Mouse (Mus musculus) left cerebral cortex, adult 8-10 months (tissue): Measurements from ENCODE around the gene Ikzf1. TPM values are rescaled to one million over a fixed set of nuclear protein-coding genes. Genes with fewer than 3 reads are reported as not detected.

Experiments used
- DNase-seq, 2 experiments: peaks; one replicate each; pipeline ENCODE4 v3.0.0; 2022; ENCODE audit warnings: low spot score in 2 of 2
- total RNA-seq, 4 experiments: library from RNA; stranded (reverse); gene quantifications; 2 replicates each; pipeline ENCODE4 v1.2.4; 2022

The Ikzf1 gene
- total RNA-seq, 4 experiments from 2014 or later: 2.8 to 7.6 (median 6.1) TPM

DNA sequence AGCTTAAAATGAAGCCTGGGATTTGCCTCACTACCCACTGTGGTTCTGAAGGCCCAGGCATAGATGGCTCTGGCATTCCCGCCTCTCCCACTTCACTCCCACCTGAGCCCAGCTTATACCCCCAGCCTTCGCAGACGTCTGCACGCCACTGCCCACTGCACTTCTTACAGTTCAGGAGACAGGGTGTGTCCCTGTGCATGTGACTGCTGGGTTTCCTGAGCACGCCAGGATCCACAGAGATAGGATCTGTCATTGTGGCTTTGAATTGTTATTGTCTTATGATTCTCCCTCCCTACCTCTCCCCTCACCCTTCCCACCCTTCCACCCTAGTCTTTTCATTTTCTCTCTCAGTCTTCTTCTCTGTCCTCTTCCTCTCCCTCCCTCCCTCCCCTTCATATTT is 34.9 kb downstream of the Ikzf1 start:
- DNase-seq: no peak

- DNase-seq: no peak
Measured at GRCm38 (mm10) chr11:11725252-11725875, 40.6 kb downstream of the Ikzf1 start.

DNA sequence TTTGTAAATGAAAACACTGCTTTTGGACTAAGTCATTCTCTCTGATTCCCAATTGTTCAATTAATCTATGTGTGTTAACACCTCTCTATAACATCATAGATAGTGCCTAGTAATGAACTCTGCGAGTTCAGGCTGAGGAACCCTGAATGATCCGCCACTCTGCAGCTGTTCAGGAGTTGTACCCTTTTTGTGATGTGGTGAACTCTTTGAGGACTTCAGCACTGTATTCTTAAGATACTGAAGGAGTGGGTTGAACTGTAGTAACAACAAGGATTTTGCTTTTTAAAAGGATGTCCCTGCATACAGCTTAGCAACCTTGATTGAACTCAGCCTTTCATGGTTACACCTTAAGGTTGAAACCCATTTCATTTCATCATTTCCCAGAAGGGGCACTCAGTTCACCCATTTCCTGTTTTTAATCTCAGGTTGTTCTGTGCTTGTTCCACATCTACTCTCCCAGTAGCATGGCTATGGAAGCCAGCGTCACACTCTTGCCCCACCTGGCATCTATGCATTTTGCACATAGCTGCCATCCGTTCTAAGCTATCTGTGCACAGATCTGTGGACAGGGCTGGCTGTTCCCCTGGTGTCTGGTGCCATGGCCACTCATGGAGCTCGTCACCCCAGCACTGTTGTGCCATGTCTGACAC is 41.2 kb downstream of the Ikzf1 start:
- no peak for DNase-seq

GRCm38 (mm10) chr11:11726807-11727276 is 42.0 kb downstream of the Ikzf1 start:
- no peak for DNase-seq

DNA sequence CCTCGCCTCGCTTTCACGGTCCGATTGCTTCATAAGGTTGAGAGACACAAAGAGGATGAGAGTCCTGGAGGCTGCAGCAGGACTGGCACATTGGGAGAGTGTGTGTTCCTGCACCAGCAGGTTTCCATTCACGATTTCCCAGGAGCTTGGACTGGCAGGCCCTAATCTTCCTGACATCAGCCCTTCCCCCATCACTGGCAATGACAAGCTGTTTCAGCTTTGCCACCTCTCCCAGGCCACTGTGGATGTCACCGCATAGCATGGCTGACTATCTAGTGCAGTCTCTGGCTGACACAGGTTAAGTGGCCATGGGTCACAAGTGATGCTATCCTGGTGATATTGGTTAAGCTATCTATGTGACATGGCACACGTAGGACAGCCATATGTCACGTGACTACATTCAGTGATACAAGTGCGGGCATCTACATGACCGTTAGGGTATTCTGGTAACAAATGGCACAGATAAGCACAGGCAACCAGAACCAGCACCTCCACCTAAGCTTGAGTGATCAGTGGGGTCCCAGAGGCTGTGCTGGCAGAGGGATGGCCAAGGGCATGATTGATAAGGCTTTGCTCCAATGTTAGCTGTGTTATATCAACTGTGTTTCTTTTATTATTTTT is 43.2 kb downstream of the Ikzf1 start:
- no peak for DNase-seq

GRCm38 (mm10) chr11:11729216-11729615 is 44.4 kb downstream of the Ikzf1 start:
- DNase-seq: no peak

GRCm38 (mm10) chr11:11730062-11730461 is 45.3 kb downstream of the Ikzf1 start:
- DNase-seq: no peak

GRCm38 (mm10) chr11:11731727-11732126 is 46.9 kb downstream of the Ikzf1 start:
- no peak for DNase-seq

- DNase-seq: no peak
Measured at GRCm38 (mm10) chr11:11732972-11733770, 48.4 kb downstream of the Ikzf1 start.

GRCm38 (mm10) chr11:11735155-11735554 is 50.4 kb downstream of the Ikzf1 start:
- no peak for DNase-seq

DNA sequence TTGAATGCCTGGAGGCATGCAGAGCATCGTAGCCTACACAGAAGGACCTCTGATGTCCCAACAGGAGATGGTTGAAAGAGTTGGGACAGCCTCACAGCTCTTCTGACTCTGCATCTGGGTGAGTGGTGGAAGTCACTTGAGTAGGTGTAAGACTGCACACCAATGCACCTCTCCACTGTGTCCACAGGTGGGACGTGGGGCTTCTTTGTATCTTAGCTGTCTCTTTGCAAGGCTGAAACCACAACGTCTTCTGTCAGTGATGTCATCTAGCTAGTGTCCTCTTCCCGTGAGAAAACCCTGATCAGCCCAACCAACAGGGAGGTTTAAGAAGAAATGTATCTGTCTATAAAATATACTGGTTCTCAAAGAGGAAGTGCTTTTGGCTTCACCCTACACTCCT is 52.1 kb downstream of the Ikzf1 start:
- no peak for DNase-seq

DNA sequence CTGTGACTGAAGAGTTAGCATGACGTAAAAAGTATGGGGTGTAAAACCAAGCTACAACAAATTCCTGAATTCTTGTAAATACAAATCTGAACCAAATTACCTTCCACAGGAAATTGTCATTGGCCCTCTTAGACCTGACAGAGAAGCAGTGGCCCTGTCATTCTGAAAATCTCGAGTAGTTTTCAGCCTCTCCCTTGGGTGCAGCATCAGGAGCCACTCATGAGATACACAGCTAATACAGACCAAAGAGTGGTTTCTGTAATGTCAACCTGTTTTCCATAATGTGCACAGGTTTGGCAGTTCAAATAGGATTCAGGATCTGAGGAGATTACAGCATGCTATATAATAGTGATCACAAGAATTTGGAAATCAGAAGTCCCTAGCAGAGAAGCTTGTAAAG is 52.8 kb downstream of the Ikzf1 start:
- DNase-seq: no peak

DNA sequence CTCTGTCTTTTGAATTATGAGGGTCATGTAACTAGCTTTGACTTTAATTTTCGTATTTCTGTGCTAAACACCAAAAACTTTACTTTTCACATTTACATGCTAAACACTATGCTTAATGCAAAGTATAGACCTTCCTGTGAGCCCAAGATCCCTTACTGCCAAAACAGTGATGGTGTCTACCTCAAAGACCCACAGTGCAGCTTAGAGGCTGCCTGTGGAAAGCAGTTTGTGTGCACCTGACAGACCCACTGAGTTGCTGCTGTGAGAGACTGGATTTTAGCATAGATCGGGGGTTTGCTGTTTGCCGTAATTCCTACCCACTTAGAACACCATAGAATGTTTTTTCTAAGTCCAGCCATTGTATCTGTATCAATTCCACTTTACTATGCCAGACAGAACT is 54.3 kb downstream of the Ikzf1 start:
- DNase-seq: no peak

- DNase-seq: no peak
Measured at GRCm38 (mm10) chr11:11740603-11741002, 55.8 kb downstream of the Ikzf1 start.

GRCm38 (mm10) chr11:11741574-11741973 is 56.8 kb downstream of the Ikzf1 start:
- DNase-seq: no peak

GRCm38 (mm10) chr11:11742626-11743025 is 57.8 kb downstream of the Ikzf1 start:
- DNase-seq: no peak

DNA sequence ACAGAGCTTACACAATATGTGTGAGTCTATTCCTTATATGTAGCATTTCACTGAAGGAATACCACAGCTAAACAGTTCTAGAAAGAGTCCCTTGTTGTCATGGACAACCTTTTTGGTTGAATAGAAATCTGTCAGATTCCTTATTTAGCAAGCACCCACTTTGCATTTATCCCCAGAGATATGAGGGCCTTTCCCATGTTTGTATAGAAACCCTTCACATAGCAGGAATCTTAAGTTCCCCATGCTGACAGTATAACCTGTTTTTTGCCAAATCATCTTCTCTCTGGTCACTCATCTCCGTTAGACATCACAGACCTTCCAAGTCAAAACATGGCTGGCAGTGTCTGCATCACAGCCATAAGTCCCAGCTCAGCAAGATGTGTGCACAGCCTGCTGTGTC is 59.4 kb downstream of the Ikzf1 start:
- DNase-seq: no peak

- no peak for DNase-seq
Measured at GRCm38 (mm10) chr11:11751091-11751490, 66.3 kb downstream of the Ikzf1 start.

- DNase-seq: no peak
Measured at GRCm38 (mm10) chr11:11752859-11753258, 68.1 kb downstream of the Ikzf1 start.

GRCm38 (mm10) chr11:11758121-11758520 is 73.3 kb downstream of the Ikzf1 start:
- no peak for DNase-seq

DNA sequence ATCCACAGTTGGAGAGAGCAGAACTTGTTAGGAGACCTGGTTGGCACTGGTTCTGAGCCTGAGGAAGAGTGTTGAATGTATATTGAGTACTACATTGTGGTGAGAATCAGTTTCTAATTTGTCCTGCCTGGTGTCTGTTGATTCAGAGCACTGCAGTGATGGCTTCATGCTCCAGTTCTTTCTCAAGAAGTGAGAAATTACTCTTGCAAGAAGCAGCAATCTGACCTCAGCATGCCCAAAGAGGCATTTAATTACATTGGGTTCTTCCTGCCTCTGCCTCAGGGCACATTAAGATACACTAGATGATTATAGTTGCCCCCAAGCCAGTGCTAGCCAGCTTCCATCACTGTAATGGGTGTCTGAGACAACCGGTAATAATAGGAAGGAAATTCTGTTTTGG is 74.1 kb downstream of the Ikzf1 start:
- DNase-seq: no peak

- no peak for DNase-seq
Measured at GRCm38 (mm10) chr11:11763211-11763666, 78.4 kb downstream of the Ikzf1 start.
